ENCODE assay signal across 9 mouse cellular contexts in the genomic region with DNA sequence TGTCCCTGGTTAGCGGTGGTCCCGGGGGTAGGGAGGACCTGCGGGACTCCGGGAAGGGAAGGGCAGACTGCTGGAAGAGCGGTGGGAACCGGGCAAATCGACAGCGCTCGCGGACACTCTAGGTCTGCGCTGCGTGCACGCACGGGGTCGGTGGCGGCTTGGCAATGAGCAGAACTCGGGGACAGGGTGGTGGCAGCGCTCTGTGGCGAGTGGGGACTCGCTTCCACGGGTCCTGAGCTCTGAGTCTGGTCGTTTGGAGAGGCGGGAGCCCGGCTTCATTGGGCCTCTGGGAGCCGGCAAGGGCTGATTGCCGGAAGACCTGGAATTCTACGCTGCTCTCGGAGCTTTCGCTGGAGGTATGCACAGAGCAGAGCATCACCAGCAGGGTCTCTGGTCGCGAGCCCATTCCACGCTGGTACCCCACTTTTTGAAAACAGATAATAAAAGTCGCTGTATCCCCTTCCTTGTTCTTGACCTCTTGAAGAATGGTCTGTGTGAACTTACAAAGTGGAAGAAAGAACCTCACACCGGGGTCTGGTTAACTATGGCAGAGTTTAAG. TPM values are rescaled to one million over a fixed set of nuclear protein-coding genes. Genes with fewer than 3 reads are reported as not detected.
DNase-seq lines count a peak whose midpoint lies in the region; ATAC-seq lines count a peak whose summit lies in the region.
"Had no signal": no experiment of that assay in that cellular context is flagged by ENCODE, and none has a peak within 500 bp of the region (broad histone marks: within the 10 kb centered on the region; RNA-seq: fewer than 3 reads in every experiment).

No protein-coding gene starts in this region.

- intact Hi-C loops in heart, postnatal 36 days (cut with DNase I): no loop called here

- H3K9ac ChIP-seq in heart, embryonic 14.5 days (ENCODE audit: low read length): peak overlapping the region; percentile 21; the same call in 1 of the 2 replicates
- H3K9ac ChIP-seq in hindbrain, embryonic 13.5 days: peak overlapping the region; percentile 46; the same call in 1 of the 2 replicates
- no peak overlapping the region for H3K9ac ChIP-seq in midbrain, embryonic 15.5 days

- no peaks in the 10 kb centered on the region for H3K36me3 ChIP-seq in heart, embryonic 14.5 days (ENCODE audit: control insufficient read depth, insufficient read depth, low read length)
- no peaks in the 10 kb centered on the region for H3K36me3 ChIP-seq in hindbrain, embryonic 13.5 days
- no peaks in the 10 kb centered on the region for H3K36me3 ChIP-seq in midbrain, embryonic 15.5 days (replicated peaks)

- ATAC-seq in heart, embryonic 14.5 days (ENCODE audit: insufficient number of reproducible peaks, insufficient read depth, low FRiP score, low read depth): no peak
- ATAC-seq in hindbrain, embryonic 13.5 days (ENCODE audit: low FRiP score): no peak
- ATAC-seq in midbrain, embryonic 15.5 days (replicated peaks): no peak

- peak overlapping the region; percentile 34 to 39 for H3K4me3 ChIP-seq in heart, embryonic 14.5 days (ENCODE audit: control insufficient read depth in 1 of 2, insufficient read depth in 1 of 2, low read depth in 1 of 2, low read length in 2 of 2)
- H3K4me3 ChIP-seq in hindbrain, embryonic 13.5 days: peak overlapping the region; percentile 17
- peak overlapping the region; percentile 12; the same call in 1 of the 2 replicates for H3K4me3 ChIP-seq in midbrain, embryonic 15.5 days

- H3K4me1 ChIP-seq in heart, embryonic 14.5 days (ENCODE audit: control insufficient read depth in 2 of 2, insufficient read depth in 2 of 2, low read length in 2 of 2): peaks cover 3 to 14% of the 10 kb centered on the region in 2 experiments; a peak in 3 of 4 replicates
- peaks cover 24% of the 10 kb centered on the region for H3K4me1 ChIP-seq in hindbrain, embryonic 13.5 days (replicated peaks)
- H3K4me1 ChIP-seq in midbrain, embryonic 15.5 days: peaks cover 28% of the 10 kb centered on the region

- no peak for DNase-seq in heart, postnatal 36 days
- DNase-seq in embryo, embryonic 10.5 days (ENCODE audit: low spot score): peak; percentile 56
- DNase-seq in adrenal gland, postnatal 25 days: no peak
- DNase-seq in spleen, postnatal 14 days (ENCODE audit: low spot score in 2 of 2): no peak
- no peak for DNase-seq in layer of hippocampus, adult 18-20 months (ENCODE audit: low spot score in 2 of 2)

- peak overlapping the region; percentile 63 for H3K4me2 ChIP-seq in heart, embryonic 14.5 days (ENCODE audit: low read length)
- H3K4me2 ChIP-seq in hindbrain, embryonic 13.5 days: peak overlapping the region; percentile 28
- peak overlapping the region; percentile 40 for H3K4me2 ChIP-seq in midbrain, embryonic 15.5 days

- H3K9me3 ChIP-seq in heart, embryonic 14.5 days (ENCODE audit: control insufficient read depth, low read length): no peaks in the 10 kb centered on the region
- H3K9me3 ChIP-seq in hindbrain, embryonic 13.5 days: no peaks in the 10 kb centered on the region
- H3K9me3 ChIP-seq in midbrain, embryonic 15.5 days: no peaks in the 10 kb centered on the region

- H3K27ac ChIP-seq in heart, embryonic 14.5 days (replicated peaks in 1 of 2; ENCODE audit: control insufficient read depth in 1 of 2, insufficient read depth in 1 of 2, low read depth in 2 of 2, low read length in 2 of 2): no peak overlapping the region
- H3K27ac ChIP-seq in hindbrain, embryonic 13.5 days: no peak overlapping the region
- H3K27ac ChIP-seq in midbrain, embryonic 15.5 days: no peak overlapping the region

- H3K27me3 ChIP-seq in heart, embryonic 14.5 days (ENCODE audit: control insufficient read depth, insufficient read depth, low read length): peaks cover 95% of the 10 kb centered on the region
- peaks cover 98% of the 10 kb centered on the region for H3K27me3 ChIP-seq in hindbrain, embryonic 13.5 days
- peaks cover 88% of the 10 kb centered on the region for H3K27me3 ChIP-seq in midbrain, embryonic 15.5 days (replicated peaks)

- WGBS in heart, embryonic 14.5 days: under 1% methylated on average over 34 of the region's 34 CpGs
- 2% methylated on average over 34 of the region's 34 CpGs for WGBS in hindbrain, embryonic 13.5 days
- under 1% methylated on average over 34 of the region's 34 CpGs for WGBS in midbrain, embryonic 15.5 days

RNA-seq across cellular contexts. Expression of gene Barx1, which starts 6.3 kb away (rescaled TPM):
- 0.57 TPM in 1 of 2 replicates, not detected in the other for polyA plus RNA-seq in heart, embryonic 14.5 days (2014; fragmentation: Nextera tagmentation; extraction: Ambion mirVana)
- total RNA-seq in heart, postnatal 36 days (2021): not detected
- 0.87 TPM in 1 of 2 replicates, not detected in the other for polyA plus RNA-seq in hindbrain, embryonic 13.5 days (2015; fragmentation: Nextera tagmentation; extraction: Ambion mirVana)
- polyA plus RNA-seq in midbrain, embryonic 15.5 days (2015; fragmentation: Nextera tagmentation; extraction: Ambion mirVana): not detected in 2 replicates
- total RNA-seq in adrenal gland, postnatal 25 days (2021): not detected in 2 replicates
- total RNA-seq in layer of hippocampus, adult 18-20 months (2021): not detected
- total RNA-seq: neutrophil, adult 5-6 weeks had no signal

RNA-seq across cellular contexts. Expression of gene Ptpdc1, which starts 43.6 kb away (rescaled TPM):
- polyA plus RNA-seq in heart, embryonic 14.5 days (2014; fragmentation: Nextera tagmentation; extraction: Ambion mirVana): 7.1 and 8.6 TPM in 2 replicates
- total RNA-seq in heart, postnatal 36 days (2021): 1 to 10 TPM; 4.6 to 5.4 TPM
- 15.1 and 15.9 TPM in 2 replicates for polyA plus RNA-seq in hindbrain, embryonic 13.5 days (2015; fragmentation: Nextera tagmentation; extraction: Ambion mirVana)
- polyA plus RNA-seq in midbrain, embryonic 15.5 days (2015; fragmentation: Nextera tagmentation; extraction: Ambion mirVana): 16.1 and 18.6 TPM in 2 replicates
- total RNA-seq in adrenal gland, postnatal 25 days (2021): 5.5 and 11.3 TPM in 2 replicates
- total RNA-seq in layer of hippocampus, adult 18-20 months (2021): 10 to 100 TPM; 45.5 to 48.1 TPM
